Mouse (Mus musculus): ENCODE measurements around the gene Prl8a6. TPM values are rescaled to one million over a fixed set of nuclear protein-coding genes. Genes with fewer than 3 reads are reported as not detected.

Prl8a6 gene
- not detected in 2 replicates for polyA plus RNA-seq (2015; fragmentation: Nextera tagmentation; extraction: Ambion mirVana)

- WGBS: 88% methylated on average over 3 of the region's 3 CpGs
- Histone ChIP-seq H3K9me3 (no peaks in the 10 kb centered on the region), H3K4me3 (replicated peaks) (no peak within 1 kb of the TSS), H3K27ac (no peak within 1 kb of the TSS), H3K4me1 (replicated peaks) (no peaks in the 10 kb centered on the region), H3K9ac (replicated peaks) (no peak within 1 kb of the TSS), H3K27me3 (no peaks in the 10 kb centered on the region), H3K36me3 (no peaks in the 10 kb centered on the region), H3K4me2 (replicated peaks) (no peak within 1 kb of the TSS)
- no peak for ATAC-seq
These were observed at the start of gene Prl8a6 for GRCm38 (mm10) chr13:27438588-27438987. Gene Prl8a6, minus strand, starts transcription at chr13:27438688.

- Histone ChIP-seq H3K4me1 (replicated peaks) (no peaks in the 10 kb centered on the region), H3K9me3 (no peaks in the 10 kb centered on the region), H3K4me3 (replicated peaks) (no peak overlapping the region), H3K27me3 (no peaks in the 10 kb centered on the region), H3K4me2 (replicated peaks) (no peak overlapping the region), H3K27ac (no peak overlapping the region), H3K36me3 (no peaks in the 10 kb centered on the region), H3K9ac (replicated peaks) (no peak overlapping the region)
- 94% methylated on average over 1 of the region's 1 CpGs for WGBS
- ATAC-seq: no peak
These were observed 5.3 kb downstream of the Prl8a6 start for GRCm38 (mm10) chr13:27433159-27433558.

- H3K36me3 ChIP-seq: no peaks in the 10 kb centered on the region
- ATAC-seq: no peak
- H3K27ac ChIP-seq: no peak overlapping the region
- H3K9me3 ChIP-seq: no peaks in the 10 kb centered on the region
- no peak overlapping the region for H3K4me2 ChIP-seq (replicated peaks)
- no peak overlapping the region for H3K4me3 ChIP-seq (replicated peaks)
- no peak overlapping the region for H3K9ac ChIP-seq (replicated peaks)
- no peaks in the 10 kb centered on the region for H3K27me3 ChIP-seq
- no peaks in the 10 kb centered on the region for H3K4me1 ChIP-seq (replicated peaks)
These were observed 24.8 kb downstream of the Prl8a6 start for GRCm38 (mm10) chr13:27413640-27414039.

- Histone ChIP-seq H3K36me3 (no peaks in the 10 kb centered on the region), H3K4me1 (replicated peaks) (no peaks in the 10 kb centered on the region), H3K4me2 (replicated peaks) (no peak overlapping the region), H3K4me3 (replicated peaks) (no peak overlapping the region), H3K9me3 (no peaks in the 10 kb centered on the region), H3K27ac (no peak overlapping the region), H3K27me3 (no peaks in the 10 kb centered on the region), H3K9ac (replicated peaks) (no peak overlapping the region)
- WGBS: 70% methylated on average over 7 of the region's 7 CpGs
- ATAC-seq: peak; percentile 68; the same call in 1 of the 2 replicates
These were observed 39.3 kb downstream of the Prl8a6 start for GRCm38 (mm10) chr13:27399061-27399724.

- WGBS: 89% methylated on average over 6 of the region's 6 CpGs
These were observed 47.7 kb downstream of the Prl8a6 start, which contains the start of gene Prl2b1 for GRCm38 (mm10) chr13:27390746-27391145. Gene Prl2b1, minus strand, starts transcription at chr13:27390846.

More at GRCm38 (mm10) chr13:27390746-27391145, 47.7 kb downstream of the Prl8a6 start, which contains the start of gene Prl2b1:
- H3K27ac ChIP-seq: no peak within 1 kb of the TSS
- H3K9me3 ChIP-seq: no peaks in the 10 kb centered on the region
- no peaks in the 10 kb centered on the region for H3K4me1 ChIP-seq (replicated peaks)
- H3K4me3 ChIP-seq (replicated peaks): no peak within 1 kb of the TSS
- ATAC-seq: no peak
- H3K36me3 ChIP-seq: no peaks in the 10 kb centered on the region
- no peaks in the 10 kb centered on the region for H3K27me3 ChIP-seq
- no peak within 1 kb of the TSS for H3K9ac ChIP-seq (replicated peaks)
- H3K4me2 ChIP-seq (replicated peaks): no peak within 1 kb of the TSS

Other genes starting within 250 kb of the Prl8a6 start
- gene Prl3c1, start 242.0 kb downstream of the Prl8a6 start, polyA plus RNA-seq (2015; fragmentation: Nextera tagmentation; extraction: Ambion mirVana): not detected in 2 replicates
- gene Prl3b1, start 196.8 kb downstream of the Prl8a6 start, polyA plus RNA-seq (2015; fragmentation: Nextera tagmentation; extraction: Ambion mirVana): not detected in 2 replicates
- not detected in 2 replicates for gene Prl3a1, start 179.3 kb downstream of the Prl8a6 start, polyA plus RNA-seq (2015; fragmentation: Nextera tagmentation; extraction: Ambion mirVana)
- gene Prl6a1, start 126.1 kb downstream of the Prl8a6 start, polyA plus RNA-seq (2015; fragmentation: Nextera tagmentation; extraction: Ambion mirVana): not detected in 2 replicates
- gene Prl8a2, start 93.0 kb downstream of the Prl8a6 start, polyA plus RNA-seq (2015; fragmentation: Nextera tagmentation; extraction: Ambion mirVana): not detected in 2 replicates
- not detected in 2 replicates for gene Prl2b1, start 47.8 kb downstream of the Prl8a6 start, polyA plus RNA-seq (2015; fragmentation: Nextera tagmentation; extraction: Ambion mirVana)
- not detected in 2 replicates for gene Prl8a8, start 74.5 kb upstream of the Prl8a6 start, polyA plus RNA-seq (2015; fragmentation: Nextera tagmentation; extraction: Ambion mirVana)
- gene Prl8a9, start 125.9 kb upstream of the Prl8a6 start, polyA plus RNA-seq (2015; fragmentation: Nextera tagmentation; extraction: Ambion mirVana): not detected in 2 replicates
- gene Prl8a1, start 143.5 kb upstream of the Prl8a6 start, polyA plus RNA-seq (2015; fragmentation: Nextera tagmentation; extraction: Ambion mirVana): not detected in 2 replicates
- gene Prl7b1, start 171.9 kb upstream of the Prl8a6 start, polyA plus RNA-seq (2015; fragmentation: Nextera tagmentation; extraction: Ambion mirVana): not detected in 2 replicates
- gene Prl7a1, start 203.8 kb upstream of the Prl8a6 start, polyA plus RNA-seq (2015; fragmentation: Nextera tagmentation; extraction: Ambion mirVana): not detected in 2 replicates
- not detected in 2 replicates for gene Prl7a2, start 229.3 kb upstream of the Prl8a6 start, polyA plus RNA-seq (2015; fragmentation: Nextera tagmentation; extraction: Ambion mirVana)

Measured in midbrain, embryonic 13.5 days (tissue).